Mouse (Mus musculus) myocyte (in vitro differentiated cells): ENCODE data around the gene Cacna1g.

ENCODE experiments used
- CEBPB ChIP-seq: IDR thresholded peaks from 2 replicates; pipeline ENCODE4 v1.6.1; 2011; ENCODE audit warnings: mild to moderate bottlenecking, moderate library complexity; ENCODE audit not compliant: poor library complexity, insufficient read depth, severe bottlenecking
- E2F4 ChIP-seq: IDR thresholded peaks from one replicate; pipeline ENCODE4 v1.6.1; 2011; ENCODE audit warnings: mild to moderate bottlenecking, control low read depth, moderate library complexity; ENCODE audit not compliant: insufficient read depth
- MAX ChIP-seq: IDR thresholded peaks from one replicate; pipeline ENCODE4 v1.6.1; 2011; ENCODE audit warnings: low read depth, mild to moderate bottlenecking, control low read depth
- MYOD1 ChIP-seq, 3 experiments: IDR thresholded peaks; one replicate each; pipeline ENCODE4 v1.6.1; 2011; ENCODE audit warnings: control low read depth in 2 of 3, low read depth in 2 of 3, mild to moderate bottlenecking in 2 of 3, moderate library complexity in 1 of 3; ENCODE audit not compliant: insufficient read length in 2 of 3, control insufficient read depth in 1 of 3
- MYOG ChIP-seq, 3 experiments: IDR thresholded peaks; one replicate each; pipeline ENCODE4 v1.6.1; 2011; ENCODE audit warnings: control low read depth in 2 of 3, low read depth in 2 of 3, mild to moderate bottlenecking in 2 of 3; ENCODE audit not compliant: insufficient read length in 2 of 3, control insufficient read depth in 1 of 3, insufficient read depth in 1 of 3
- POLR2A ChIP-seq: IDR thresholded peaks from one replicate; pipeline ENCODE4 v1.6.1; 2011; ENCODE audit warnings: low read depth, mild to moderate bottlenecking, control low read depth, moderate library complexity; ENCODE audit not compliant: insufficient read length
- POLR2AphosphoS2 ChIP-seq: IDR thresholded peaks from one replicate; pipeline ENCODE4 v1.6.1; 2011; ENCODE audit warnings: low read depth, control low read depth; ENCODE audit not compliant: insufficient read length
- SRF ChIP-seq: IDR thresholded peaks from one replicate; pipeline ENCODE4 v1.6.1; 2011; ENCODE audit warnings: low read depth; ENCODE audit not compliant: control insufficient read depth, insufficient read length
- USF1 ChIP-seq: IDR thresholded peaks from one replicate; pipeline ENCODE4 v1.6.1; 2011; ENCODE audit warnings: low read depth, mild to moderate bottlenecking, control low read depth, moderate library complexity

GRCm38 (mm10) chr11:94466333-94466855 is 7.6 kb downstream of the Cacna1g start:
- no peak for TF ChIP-seq POLR2AphosphoS2
- no peak for TF ChIP-seq MYOG (IDR thresholded peaks at IDR 0.05; ENCODE audit: control insufficient read depth in 1 of 3, insufficient read depth in 1 of 3, insufficient read length in 2 of 3, low read depth in 2 of 3)
- TF ChIP-seq POLR2A: no peak
- no peak for TF ChIP-seq MAX
- no peak for TF ChIP-seq CEBPB
- no peak for TF ChIP-seq MYOD1 (IDR thresholded peaks at IDR 0.05; ENCODE audit: control insufficient read depth in 1 of 3, insufficient read length in 2 of 3, low read depth in 2 of 3)
- TF ChIP-seq USF1: no peak
- TF ChIP-seq SRF: no peak
- no peak for TF ChIP-seq E2F4
